Mouse (Mus musculus) heart, postnatal 0 days (tissue): ENCODE data around the gene Igfbp7. TPM values are rescaled to one million over a fixed set of nuclear protein-coding genes. Genes with fewer than 3 reads are reported as not detected.

Experiments used
- ATAC-seq: fragments of 200-750 bp; cut with Nextera tagmentation; 2 replicates; pipeline ENCODE4 v1.8.0; 2017; ENCODE audit warnings: low read depth, moderate number of reproducible peaks, moderate library complexity; ENCODE audit not compliant: insufficient read depth
- DNase-seq: peaks from one replicate; pipeline ENCODE4 v3.0.0-alpha.2; 2016; ENCODE audit warnings: low spot score
- H3K27ac ChIP-seq: fragments of 300-500 bp; sonication (generic); 2 replicates; pipeline ENCODE4 v1.5.1; 2014; ENCODE audit warnings: low read depth, mild to moderate bottlenecking
- H3K27me3 ChIP-seq: fragments of 300-500 bp; sonication (generic); 2 replicates; pipeline ENCODE4 v1.6.1; 2014; ENCODE audit warnings: low read length, mixed read lengths; ENCODE audit not compliant: control insufficient read depth, insufficient read depth
- H3K36me3 ChIP-seq: fragments of 300-500 bp; sonication (generic); replicated peaks from 2 replicates; pipeline ENCODE4 v1.6.1; 2014; ENCODE audit warnings: low read length, mixed read lengths; ENCODE audit not compliant: control insufficient read depth, insufficient read depth
- H3K4me1 ChIP-seq: fragments of 300-500 bp; sonication (generic); 2 replicates; pipeline ENCODE4 v1.6.1; 2014; ENCODE audit warnings: antibody characterized with exemption; ENCODE audit not compliant: control insufficient read depth, insufficient read depth
- H3K4me2 ChIP-seq: fragments of 300-500 bp; sonication (generic); 2 replicates; pipeline ENCODE4 v1.6.1; 2014; ENCODE audit warnings: low read depth, mild to moderate bottlenecking, low read length, moderate library complexity
- H3K4me3 ChIP-seq: fragments of 300-500 bp; sonication (generic); 2 replicates; pipeline ENCODE4 v1.5.1; 2014; ENCODE audit warnings: low read depth, low read length
- H3K9ac ChIP-seq: fragments of 300-500 bp; sonication (generic); replicated peaks from 2 replicates; pipeline ENCODE4 v1.6.1; 2014; ENCODE audit warnings: low read depth, low read length, mixed read lengths
- H3K9me3 ChIP-seq: fragments of 300-500 bp; sonication (generic); replicated peaks from 2 replicates; pipeline ENCODE4 v1.6.1; 2016; ENCODE audit warnings: low read length; ENCODE audit not compliant: control insufficient read depth
- CTCF ChIP-seq: IDR thresholded peaks from 2 replicates; pipeline ENCODE4 v1.5.1; 2016; ENCODE audit warnings: antibody characterized with exemption, control low read depth, low read depth
- EP300 ChIP-seq: IDR thresholded peaks from 2 replicates; pipeline ENCODE4 v1.6.1; 2016; ENCODE audit warnings: antibody characterized with exemption, low read depth
- WGBS: fragments of 180-500 bp; shearing (Covaris S2); extraction: QIAGEN DNeasy Blood & Tissue Kit; methylation state at CpG from one replicate; pipeline ENCODE4 v1.1.7; 2014; 5-methylcytosine and 5-hydroxymethylcytosine counted together
- polyA plus RNA-seq: library from polyadenylated mRNA; unstranded; fragments of >200 nt; fragmentation: Nextera tagmentation; extraction: Ambion mirVana; gene quantifications from 2 replicates; pipeline ENCODE4 v1.2.1, GENCODE M21; 2015
- total RNA-seq: library from RNA; depleted of rRNA; stranded (reverse); fragments of >200 nt; gene quantifications from 2 replicates; pipeline ENCODE4 v1.2.3, GENCODE M21; 2014; ENCODE audit warnings: low replicate concordance

Gene Igfbp7
- total and polyA plus RNA-seq, 2 experiments from 2014 or later: 151 to 218 TPM

GRCm38 (mm10) chr5:77357405-77358149 is 50.3 kb downstream of the Igfbp7 start:
- Histone ChIP-seq H3K4me1 (peaks cover 13% of the 10 kb centered on the region; the same call in 1 of the 2 replicates), H3K4me2 (peak overlapping the region; percentile 65), H3K27ac (peak overlapping the region; percentile 78), H3K36me3 (no peaks in the 10 kb centered on the region), H3K4me3 (peak overlapping the region; percentile 49), H3K9ac (peak overlapping the region; percentile 53), H3K9me3 (no peaks in the 10 kb centered on the region), H3K27me3 (no peaks in the 10 kb centered on the region)
- TF ChIP-seq CTCF (no peak), EP300 (no peak)
- DNase-seq: peak; percentile 42
- 16% methylated on average over 22 of the region's 22 CpGs for WGBS
- peak; percentile 66 for ATAC-seq

DNA sequence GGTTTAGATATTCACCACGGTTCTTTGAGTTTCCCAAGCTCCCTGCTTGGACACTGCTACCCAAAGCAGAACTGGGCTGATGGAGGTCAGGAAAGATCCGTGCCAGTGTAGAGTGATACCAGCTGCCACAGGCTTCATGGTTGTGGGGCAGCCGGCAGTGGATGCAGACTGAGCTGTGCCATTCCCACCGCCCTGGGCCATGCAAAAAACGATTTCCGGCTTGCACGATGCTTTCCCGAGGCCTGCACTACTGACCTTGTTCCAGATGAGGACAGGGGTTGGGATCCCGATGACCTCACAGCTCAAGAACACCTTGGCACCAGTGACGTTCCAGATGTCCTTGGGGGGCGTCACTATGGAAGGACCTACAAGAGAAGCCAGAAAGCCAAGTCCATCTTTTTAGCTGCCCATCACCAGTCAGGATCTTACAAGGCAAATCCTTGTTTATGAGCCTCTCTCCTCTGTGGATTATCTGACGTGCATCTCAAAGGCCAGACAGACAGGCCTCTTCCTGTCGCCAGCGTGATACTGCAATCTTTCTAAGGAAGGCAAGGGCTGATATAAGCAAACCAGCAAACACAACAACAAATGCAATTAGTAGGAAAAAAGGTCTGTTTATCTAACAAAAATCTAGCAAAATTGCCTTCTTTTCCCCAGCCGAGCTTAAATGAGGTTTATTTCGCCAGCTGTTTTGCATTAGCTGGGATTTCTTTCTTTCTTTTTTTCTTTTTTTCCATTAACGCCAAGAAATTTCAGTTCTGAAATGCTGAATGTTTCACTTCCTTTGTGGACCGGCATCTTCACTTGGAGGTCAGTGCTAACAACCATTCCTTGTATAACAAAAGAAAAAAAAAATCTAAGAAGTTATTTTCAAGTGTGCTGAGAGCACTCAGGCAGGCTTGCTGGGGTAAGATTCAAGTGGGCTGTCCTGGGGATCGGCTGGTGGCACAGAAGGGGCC is 52.3 kb downstream of the Igfbp7 start:
- Histone ChIP-seq H3K4me3 (no peak overlapping the region), H3K9me3 (no peaks in the 10 kb centered on the region), H3K36me3 (peaks cover 9% of the 10 kb centered on the region; the same call in 1 of the 2 replicates), H3K27me3 (no peaks in the 10 kb centered on the region), H3K27ac (peak overlapping the region; percentile 64; the same call in 1 of the 2 replicates), H3K4me1 (peaks cover 13% of the 10 kb centered on the region; the same call in 1 of the 2 replicates), H3K9ac (no peak overlapping the region), H3K4me2 (no peak overlapping the region)
- ATAC-seq (no peak), DNase-seq (no peak)
- TF ChIP-seq CTCF (no peak), EP300 (no peak)
- WGBS: 70% methylated on average over 19 of the region's 19 CpGs

DNA sequence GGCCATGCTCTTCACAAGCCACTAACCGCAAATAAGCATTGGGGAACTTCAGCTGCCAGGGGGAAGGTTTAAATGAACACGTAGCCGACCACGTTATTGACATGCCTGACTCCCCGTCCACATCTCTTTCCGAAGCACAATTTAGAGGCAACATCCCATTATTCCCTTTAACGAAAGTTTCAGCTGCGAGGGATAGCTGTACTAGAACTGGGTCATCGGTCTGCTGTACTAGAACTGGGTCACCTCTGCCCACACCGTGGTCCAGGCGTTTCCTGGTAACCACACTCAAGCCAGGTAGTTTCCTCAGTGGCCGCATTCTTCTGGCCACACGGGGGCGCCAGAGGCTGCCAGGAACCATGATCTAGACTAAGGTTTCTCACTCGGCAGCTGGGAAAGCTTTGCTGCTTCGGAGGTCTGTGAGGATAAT is 53.5 kb downstream of the Igfbp7 start:
- Histone ChIP-seq H3K36me3 (peaks cover 18% of the 10 kb centered on the region), H3K4me1 (peaks cover 13% of the 10 kb centered on the region; the same call in 1 of the 2 replicates), H3K4me2 (peak overlapping the region; percentile 34), H3K4me3 (no peak overlapping the region), H3K27me3 (no peaks in the 10 kb centered on the region), H3K9ac (no peak overlapping the region), H3K9me3 (no peaks in the 10 kb centered on the region), H3K27ac (no peak overlapping the region)
- TF ChIP-seq CTCF: peak; percentile 93
- TF ChIP-seq EP300: no peak
- WGBS: 9% methylated on average over 16 of the region's 16 CpGs
- ATAC-seq: no peak; the same call in 1 of the 2 replicates
- DNase-seq: peak; percentile 68

DNA sequence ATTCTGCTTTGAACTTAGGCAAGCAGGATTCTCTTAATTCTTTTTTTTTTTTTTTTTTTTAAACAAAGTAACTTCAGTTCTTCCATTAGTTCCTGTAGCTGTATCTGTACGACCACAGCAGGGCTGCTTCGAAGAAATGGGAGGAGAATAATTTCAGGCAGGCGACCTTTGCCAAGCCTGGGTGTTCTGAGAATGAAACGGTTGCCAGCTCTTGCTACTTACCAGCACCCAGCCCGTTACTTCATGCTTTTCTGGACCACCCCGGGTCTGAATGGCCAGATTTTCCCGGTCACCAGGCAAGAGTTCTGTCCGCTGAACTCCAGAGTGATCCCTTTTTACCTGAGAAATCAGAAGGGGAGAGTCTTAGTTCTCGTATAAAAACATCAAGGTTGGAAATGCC is 56.1 kb downstream of the Igfbp7 start:
- DNase-seq: no peak
- Histone ChIP-seq H3K4me1 (no peaks in the 10 kb centered on the region), H3K4me3 (no peak overlapping the region), H3K4me2 (no peak overlapping the region), H3K27me3 (no peaks in the 10 kb centered on the region), H3K9ac (no peak overlapping the region), H3K27ac (no peak overlapping the region), H3K9me3 (no peaks in the 10 kb centered on the region), H3K36me3 (peaks cover 45% of the 10 kb centered on the region)
- no peak for ATAC-seq
- 80% methylated on average over 9 of the region's 9 CpGs for WGBS
- TF ChIP-seq CTCF (no peak), EP300 (no peak)

- DNase-seq: no peak
- Histone ChIP-seq H3K4me1 (no peaks in the 10 kb centered on the region), H3K27me3 (no peaks in the 10 kb centered on the region), H3K9ac (no peak overlapping the region), H3K4me3 (no peak overlapping the region), H3K36me3 (peaks cover 58% of the 10 kb centered on the region), H3K27ac (no peak overlapping the region), H3K9me3 (no peaks in the 10 kb centered on the region), H3K4me2 (no peak overlapping the region)
- TF ChIP-seq CTCF (no peak), EP300 (no peak)
- 92% methylated on average over 15 of the region's 15 CpGs for WGBS
- ATAC-seq: no peak
Observed at GRCm38 (mm10) chr5:77349971-77350658, 57.7 kb downstream of the Igfbp7 start.
